Mouse (Mus musculus): ENCODE measurements around the gene Nf2.

GRCm38 (mm10) chr11:4746733-4747132, 102.6 kb downstream of the Nf2 start, which contains the start of gene Cabp7:
- TF ChIP-seq CTCF (IDR thresholded peaks at IDR 0.05; ENCODE audit: borderline replicate concordance, insufficient read depth, low read length) (no peak), POLR2A (IDR thresholded peaks at IDR 0.05; ENCODE audit: low read depth, low read length) (no peak)
